10 mouse cellular contexts compared by ENCODE assay signal in genomic region chr5:7345011-7345389, GRCm38 (mm10). TPM values are rescaled to one million over a fixed set of nuclear protein-coding genes. Genes with fewer than 3 reads are reported as not detected.
DNase-seq lines count a peak whose midpoint lies in the region; ATAC-seq and TF ChIP-seq lines count a peak whose summit lies in the region.
"Had no signal": no experiment of that assay in that cellular context is flagged by ENCODE, and none has a peak within 500 bp of the region (broad histone marks: within the 10 kb centered on the region; RNA-seq: fewer than 3 reads in every experiment).

No protein-coding gene starts in this region.

- no peak for DNase-seq in heart, postnatal 10 days
- DNase-seq in hindbrain, embryonic 11.5 days (ENCODE audit: low spot score): no peak
- DNase-seq in midbrain, embryonic 10.5 days (ENCODE audit: low spot score): no peak
- no peak for DNase-seq in spleen, postnatal 14 days (ENCODE audit: low spot score in 2 of 2)
- no peak for DNase-seq in gastrocnemius, postnatal 4 days (ENCODE audit: low spot score in 2 of 2)
- no peak for DNase-seq in ovary, postnatal 10 days (ENCODE audit: low spot score)

- no peaks in the 10 kb centered on the region for H3K9me3 ChIP-seq in heart, embryonic 15.5 days (replicated peaks)
- H3K9me3 ChIP-seq in hindbrain, embryonic 11.5 days (ENCODE audit: control insufficient read depth, low read length): no peaks in the 10 kb centered on the region
- no peaks in the 10 kb centered on the region for H3K9me3 ChIP-seq in midbrain, embryonic 10.5 days (replicated peaks)
- H3K9me3 ChIP-seq: G1E had no signal

- WGBS in heart, embryonic 15.5 days: under 1% methylated on average over 11 of the region's 11 CpGs
- WGBS in hindbrain, embryonic 11.5 days: 2% methylated on average over 11 of the region's 11 CpGs
- WGBS in midbrain, embryonic 10.5 days: under 1% methylated on average over 11 of the region's 11 CpGs

- no peak for TF ChIP-seq CTCF in bone marrow macrophage, adult 2 months (IDR thresholded peaks at IDR 0.05; ENCODE audit: low read depth, low read length)

- no peak for TF ChIP-seq POLR2A in bone marrow macrophage, adult 2 months (IDR thresholded peaks at IDR 0.05; ENCODE audit: borderline replicate concordance, low read depth, low read length)

- no peak overlapping the region for H3K27ac ChIP-seq in heart, embryonic 15.5 days
- H3K27ac ChIP-seq in bone marrow macrophage, adult 2 months (ENCODE audit: insufficient read depth, low read depth, low read length): no peak overlapping the region
- H3K27ac ChIP-seq in hindbrain, embryonic 11.5 days (ENCODE audit: low read depth, low read length): no peak overlapping the region
- H3K27ac ChIP-seq in midbrain, embryonic 10.5 days (replicated peaks): peak overlapping the region; percentile 65

- peak overlapping the region; percentile 67 for H3K4me3 ChIP-seq in heart, embryonic 15.5 days
- peak overlapping the region; percentile 17; the same call in 1 of the 2 replicates for H3K4me3 ChIP-seq in bone marrow macrophage, adult 2 months (ENCODE audit: insufficient read depth, low read length)
- H3K4me3 ChIP-seq in hindbrain, embryonic 11.5 days (ENCODE audit: low read depth, low read length): peak overlapping the region; percentile 62
- peak overlapping the region; percentile 75 for H3K4me3 ChIP-seq in midbrain, embryonic 10.5 days

- intact Hi-C loops in heart, postnatal 10 days (cut with DNase I): no loop called here

- no peaks in the 10 kb centered on the region; the same call in 1 of the 2 replicates for H3K27me3 ChIP-seq in heart, embryonic 15.5 days
- no peaks in the 10 kb centered on the region for H3K27me3 ChIP-seq in hindbrain, embryonic 11.5 days (ENCODE audit: control insufficient read depth, insufficient read depth, low read length)
- H3K27me3 ChIP-seq in midbrain, embryonic 10.5 days (ENCODE audit: low read depth, poor library complexity, severe bottlenecking): 0 out of 2 replicates have a peak, but pooled peaks cover 9% of the 10 kb centered on the region

- H3K4me2 ChIP-seq in heart, embryonic 15.5 days: peak overlapping the region; percentile 96
- H3K4me2 ChIP-seq in hindbrain, embryonic 11.5 days (replicated peaks; ENCODE audit: low read depth, low read length): peak overlapping the region; percentile 94

- H3K36me3 ChIP-seq in heart, embryonic 15.5 days: no peaks in the 10 kb centered on the region
- H3K36me3 ChIP-seq in hindbrain, embryonic 11.5 days (ENCODE audit: control insufficient read depth, insufficient read depth, low read length): no peaks in the 10 kb centered on the region
- no peaks in the 10 kb centered on the region for H3K36me3 ChIP-seq in midbrain, embryonic 10.5 days
- H3K36me3 ChIP-seq: G1E had no signal

- no peak for ATAC-seq in heart, embryonic 15.5 days (replicated peaks; ENCODE audit: insufficient number of reproducible peaks, insufficient read depth, low FRiP score, low read depth)
- peak; percentile 73 for ATAC-seq in hindbrain, embryonic 11.5 days (ENCODE audit: low FRiP score)

- peak overlapping the region; percentile 46; the same call in 1 of the 2 replicates for H3K9ac ChIP-seq in heart, embryonic 15.5 days
- H3K9ac ChIP-seq in hindbrain, embryonic 11.5 days (ENCODE audit: low read depth, low read length): peak overlapping the region; percentile 57

- peaks cover 4% of the 10 kb centered on the region for H3K4me1 ChIP-seq in heart, embryonic 15.5 days (replicated peaks)
- H3K4me1 ChIP-seq in bone marrow macrophage, adult 2 months (ENCODE audit: control insufficient read depth, insufficient read depth, low read length): no peaks in the 10 kb centered on the region
- H3K4me1 ChIP-seq in hindbrain, embryonic 11.5 days (replicated peaks; ENCODE audit: control insufficient read depth, insufficient read depth, low read length): no peaks in the 10 kb centered on the region
- peaks cover 14% of the 10 kb centered on the region for H3K4me1 ChIP-seq in midbrain, embryonic 10.5 days

RNA-seq across cellular contexts. Expression of gene Zfp804b, which starts 0.4 kb away (rescaled TPM):
- polyA plus RNA-seq in heart, embryonic 15.5 days (2015; fragmentation: Nextera tagmentation; extraction: Ambion mirVana): 0.16 and 0.19 TPM in 2 replicates
- total RNA-seq in heart, postnatal 10 days (2021): under 1 TPM; 0.17 to 0.19 TPM
- polyA plus RNA-seq in bone marrow macrophage, adult 2 months (2012; ENCODE audit: insufficient read depth, insufficient read length, missing spikeins): not detected in 2 replicates
- polyA plus RNA-seq in hindbrain, embryonic 11.5 days (2014; fragmentation: Nextera tagmentation; extraction: Ambion mirVana): 0.25 and 0.39 TPM in 2 replicates
- polyA plus RNA-seq in midbrain, embryonic 10.5 days (2016; fragmentation: Nextera tagmentation; extraction: Ambion mirVana): 0.11 and 0.15 TPM in 2 replicates
- total RNA-seq in gastrocnemius, postnatal 4 days (2021): under 1 TPM; 0.13 to 0.25 TPM
- total RNA-seq: monocyte, adult 5-6 weeks had no signal
- polyA plus RNA-seq: G1E had no signal

RNA-seq across cellular contexts. Expression of gene Tex47, which starts 41.1 kb away (rescaled TPM):
- 0.16 TPM in 1 of 2 replicates, not detected in the other for polyA plus RNA-seq in heart, embryonic 15.5 days (2015; fragmentation: Nextera tagmentation; extraction: Ambion mirVana)
- not detected for total RNA-seq in heart, postnatal 10 days (2021)
- not detected in 2 replicates for polyA plus RNA-seq in bone marrow macrophage, adult 2 months (2012; ENCODE audit: insufficient read depth, insufficient read length, missing spikeins)
- polyA plus RNA-seq in hindbrain, embryonic 11.5 days (2014; fragmentation: Nextera tagmentation; extraction: Ambion mirVana): 0.79 TPM in 1 of 2 replicates, not detected in the other
- 0.06 and 0.07 TPM in 2 replicates for polyA plus RNA-seq in midbrain, embryonic 10.5 days (2016; fragmentation: Nextera tagmentation; extraction: Ambion mirVana)
- not detected for total RNA-seq in gastrocnemius, postnatal 4 days (2021)
- total RNA-seq: monocyte, adult 5-6 weeks had no signal
- polyA plus RNA-seq: G1E had no signal

Comparison
In these comparisons a context has a peak if more than half of its experiments do, and no peak if none do; other contexts are left out.
1. H3K4me3 ChIP-seq: peak in every context shown above with its lines; median percentile 75 in midbrain, embryonic 10.5 days; 67 in heart, embryonic 15.5 days; 62 in hindbrain, embryonic 11.5 days; 17 in bone marrow macrophage, adult 2 months.